Mouse (Mus musculus) urinary bladder, postnatal 10 days (tissue): ENCODE data around the gene Nans.

Experiments
- DNase-seq: peaks from one replicate; pipeline ENCODE4 v3.0.0; 2022; ENCODE audit warnings: low spot score

The Nans gene

DNA sequence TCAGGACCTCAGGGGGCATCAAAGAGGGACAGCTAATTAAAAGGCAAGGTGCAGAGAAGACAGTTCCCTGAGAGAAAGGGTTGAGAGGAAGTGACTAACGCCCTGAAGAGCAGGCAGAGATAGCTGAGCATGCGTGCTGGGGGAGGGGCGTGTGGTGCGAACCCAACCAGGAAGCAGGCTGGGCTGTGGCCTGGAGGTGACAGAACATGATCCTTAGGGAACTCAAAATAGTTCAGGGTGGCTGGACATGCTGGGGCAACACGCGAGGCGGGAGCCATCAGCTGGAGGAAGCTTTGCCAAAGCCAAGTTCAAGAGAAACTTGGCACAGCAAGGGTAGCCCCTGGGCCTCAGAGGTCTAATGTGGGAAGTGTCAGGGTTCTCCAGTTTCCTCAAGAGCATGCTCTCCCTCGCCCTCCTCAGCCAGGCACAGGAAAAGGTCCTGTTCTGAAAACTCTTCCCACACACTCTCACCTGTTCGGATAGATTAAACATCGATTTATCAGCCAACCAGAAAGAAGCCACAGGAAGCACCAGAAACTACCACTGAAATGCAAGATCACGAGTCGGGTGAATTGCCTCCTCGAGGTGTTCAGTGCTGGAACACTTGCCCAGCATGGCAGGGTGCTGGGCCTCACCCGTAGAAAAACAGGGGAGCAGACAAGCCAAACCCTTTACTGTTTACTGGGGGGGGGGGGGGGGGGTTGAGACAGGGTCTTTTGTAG is 3.2 kb upstream of the Nans start:
- DNase-seq, result no peak

DNA sequence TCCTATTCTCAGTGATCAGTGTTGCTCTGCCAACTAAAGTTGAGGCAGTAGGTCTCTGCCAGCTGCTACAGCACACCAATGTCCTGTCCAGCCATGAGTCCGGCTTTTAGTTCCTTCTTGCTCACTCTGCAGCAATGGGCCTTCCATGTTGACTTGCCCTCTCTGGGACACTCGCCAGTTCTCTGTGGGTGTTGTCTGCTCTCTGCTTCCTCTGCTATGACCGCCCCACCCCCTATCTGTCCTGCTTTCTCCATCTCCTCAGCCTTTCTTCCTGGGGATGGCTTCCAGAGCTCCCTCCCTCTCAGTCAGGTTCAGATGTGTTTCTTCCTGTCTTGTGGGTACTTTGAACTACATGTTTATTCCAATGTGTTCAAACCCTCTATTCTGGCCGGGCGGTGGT is 1.7 kb upstream of the Nans start:
- DNase-seq, result no peak

DNA sequence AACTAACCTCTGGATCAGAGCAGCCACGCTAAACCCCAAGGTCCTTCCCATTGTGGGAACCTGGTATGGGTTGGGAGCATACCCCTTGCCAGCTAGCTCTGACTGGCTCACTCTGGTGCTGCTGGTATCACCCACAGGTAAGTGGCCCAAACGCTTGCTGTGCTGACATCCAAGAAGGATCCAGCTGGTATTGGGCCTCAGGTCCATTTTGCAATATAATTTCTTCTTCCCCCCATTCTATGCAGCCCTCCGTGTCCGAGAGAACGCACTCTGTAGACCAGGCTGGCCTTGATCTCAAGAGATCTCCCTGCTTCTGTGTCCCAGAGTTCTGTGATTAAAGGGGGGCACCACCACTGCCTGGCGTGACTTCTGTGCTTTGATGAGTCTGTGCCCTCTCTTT is 4.0 kb downstream of the Nans start:
- no peak for DNase-seq

DNA sequence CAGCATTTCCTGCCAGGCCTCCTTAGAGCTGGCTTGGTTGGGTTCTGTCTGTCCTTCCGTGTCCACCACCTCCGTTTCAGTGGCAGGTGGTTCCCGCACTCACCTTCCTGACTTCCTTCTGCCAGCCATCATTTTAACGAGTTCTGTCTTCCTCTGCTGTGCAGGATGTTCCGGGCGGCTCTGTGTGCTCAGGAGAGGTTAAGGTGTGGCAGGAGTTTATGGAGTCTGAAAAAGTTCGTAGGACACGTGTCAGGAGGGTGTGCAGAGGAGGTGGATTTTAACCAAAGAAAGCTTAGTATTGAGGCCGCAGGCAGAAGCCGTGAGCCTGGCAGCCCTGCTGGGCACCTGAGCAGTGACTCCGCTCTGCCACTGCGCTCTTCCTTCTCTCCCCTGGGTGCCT is 6.5 kb downstream of the Nans start:
- no peak for DNase-seq

DNA sequence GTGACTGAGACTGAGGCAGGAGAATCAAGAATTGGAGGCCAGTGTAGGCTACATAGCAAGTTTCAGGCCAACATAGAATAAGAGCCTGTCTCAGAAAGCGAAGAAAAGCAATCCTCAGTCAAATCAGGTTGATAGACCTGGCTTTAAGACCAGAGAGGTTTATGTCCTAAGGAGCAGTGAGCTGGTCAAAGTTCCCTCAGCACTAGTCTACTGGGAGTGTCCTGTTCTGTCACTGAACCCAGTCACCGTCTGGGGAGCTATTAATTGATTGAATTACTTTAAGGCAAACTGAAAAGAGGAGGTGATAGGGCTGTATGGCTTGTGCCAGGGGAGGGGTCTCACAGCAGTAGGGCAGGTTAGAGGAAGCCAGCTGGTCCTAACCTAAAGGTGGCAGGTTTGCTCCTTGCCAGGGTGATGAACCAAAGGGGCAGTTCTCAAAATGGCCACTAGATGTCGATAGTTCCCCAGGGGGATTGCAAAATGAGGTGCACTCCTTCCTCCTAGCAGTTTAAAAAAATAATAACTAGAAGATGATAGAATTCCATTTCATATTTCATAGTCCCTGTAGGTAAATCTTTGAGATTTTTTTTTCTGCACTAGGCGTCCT is 8.3 kb downstream of the Nans start:
- DNase-seq, result no peak

DNA sequence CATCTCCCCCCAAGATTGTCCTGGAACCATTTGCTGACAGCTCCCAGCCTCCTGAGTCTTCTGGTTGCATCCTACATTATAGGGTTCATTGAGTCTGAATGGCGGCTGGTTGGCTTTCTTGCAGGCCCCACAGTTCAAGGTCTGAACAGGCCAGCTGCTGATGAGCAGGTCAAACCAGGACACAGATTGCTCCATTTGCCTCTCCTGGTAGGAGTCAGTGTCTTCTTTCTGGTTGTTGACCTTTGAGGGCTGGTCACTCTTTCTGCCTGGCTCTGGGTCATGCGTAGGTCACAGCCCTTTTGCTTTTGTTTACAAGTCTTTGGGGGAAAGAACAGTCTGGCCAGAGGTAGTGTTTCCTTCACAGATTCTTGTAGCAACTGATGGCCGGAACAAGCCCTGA is 9.5 kb downstream of the Nans start:
- DNase-seq, result no peak

DNA sequence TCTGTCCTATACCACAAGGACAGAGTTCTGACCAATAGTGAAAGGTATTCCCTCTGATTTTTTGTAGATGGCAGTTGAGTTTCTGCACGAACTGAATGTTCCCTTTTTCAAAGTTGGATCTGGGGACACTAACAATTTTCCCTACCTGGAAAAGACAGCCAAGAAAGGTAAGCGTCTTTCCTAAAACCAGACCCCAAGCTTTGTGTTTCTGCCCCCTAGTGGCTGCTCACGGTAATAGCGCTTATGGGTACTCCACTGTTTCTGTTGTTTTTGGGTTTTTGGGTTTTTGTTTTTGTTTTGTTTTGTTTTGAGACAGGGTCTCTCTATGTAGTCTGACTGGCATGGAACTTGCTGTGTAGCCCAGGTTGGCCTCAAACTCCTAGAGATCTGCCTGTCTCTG is 9.9 kb downstream of the Nans start:
- DNase-seq, result no peak

DNA sequence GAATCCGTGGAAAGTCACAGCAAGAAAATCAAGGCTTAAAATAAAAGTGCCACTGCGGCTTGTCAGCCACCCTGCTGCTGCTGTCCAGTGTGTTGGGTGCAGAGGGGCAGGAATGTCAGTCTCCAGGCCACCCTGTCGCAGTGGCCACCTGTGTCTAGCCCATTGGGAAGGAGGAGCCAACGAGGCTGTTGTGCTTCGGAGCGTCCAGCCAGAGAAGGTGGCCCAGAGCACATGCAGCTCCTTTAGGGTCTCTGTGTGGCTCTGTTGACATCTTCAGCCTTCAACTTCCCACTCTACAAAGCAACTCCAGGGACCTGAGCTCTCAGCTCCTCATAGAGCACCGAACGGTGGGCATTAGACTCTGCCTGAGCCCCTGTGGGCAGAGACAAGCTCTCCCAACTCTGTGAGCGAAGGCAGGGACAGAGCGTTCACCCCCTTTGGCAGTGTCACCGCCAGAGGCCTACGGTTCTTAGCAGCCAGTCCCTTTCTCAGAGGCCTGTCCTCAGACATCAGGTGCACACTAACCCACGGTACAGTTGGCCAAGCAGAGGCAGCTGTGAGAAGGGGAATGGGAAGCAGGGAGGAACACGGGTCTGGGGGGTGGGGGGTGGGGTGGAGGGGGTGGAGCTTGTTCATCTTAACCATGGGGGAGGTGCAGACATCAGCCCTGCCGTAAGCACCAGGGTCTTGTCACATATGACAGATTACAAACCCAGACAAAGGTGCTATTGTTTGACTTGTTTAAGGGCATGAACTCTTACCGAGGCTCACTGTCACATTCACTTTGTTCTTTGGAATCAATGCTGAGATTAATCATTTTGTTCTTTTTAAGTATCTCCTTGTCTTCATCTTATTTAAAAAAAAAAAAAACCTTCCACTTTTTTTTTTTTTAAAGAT is 13.8 kb downstream of the Nans start:
- no peak for DNase-seq

DNA sequence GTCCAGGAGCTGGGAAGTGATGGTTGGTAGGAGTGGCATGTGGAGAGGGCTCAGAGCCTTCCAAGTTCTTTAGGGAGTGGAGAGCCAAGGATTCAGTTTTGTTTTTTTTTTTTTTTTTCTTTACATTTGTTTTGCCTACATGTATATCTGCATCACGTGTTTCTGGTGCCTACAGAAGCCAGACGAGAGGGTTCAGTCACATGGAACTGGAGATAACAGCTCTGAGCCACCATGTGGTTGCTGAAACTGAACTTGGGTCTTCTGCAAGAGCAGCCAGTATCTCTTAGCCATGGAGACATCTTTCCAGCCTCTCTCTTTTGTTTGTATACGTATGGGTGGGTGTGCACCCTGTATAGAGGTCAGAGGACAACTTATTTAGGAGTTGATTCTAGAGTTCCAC is 14.8 kb downstream of the Nans start:
- no peak for DNase-seq

DNA sequence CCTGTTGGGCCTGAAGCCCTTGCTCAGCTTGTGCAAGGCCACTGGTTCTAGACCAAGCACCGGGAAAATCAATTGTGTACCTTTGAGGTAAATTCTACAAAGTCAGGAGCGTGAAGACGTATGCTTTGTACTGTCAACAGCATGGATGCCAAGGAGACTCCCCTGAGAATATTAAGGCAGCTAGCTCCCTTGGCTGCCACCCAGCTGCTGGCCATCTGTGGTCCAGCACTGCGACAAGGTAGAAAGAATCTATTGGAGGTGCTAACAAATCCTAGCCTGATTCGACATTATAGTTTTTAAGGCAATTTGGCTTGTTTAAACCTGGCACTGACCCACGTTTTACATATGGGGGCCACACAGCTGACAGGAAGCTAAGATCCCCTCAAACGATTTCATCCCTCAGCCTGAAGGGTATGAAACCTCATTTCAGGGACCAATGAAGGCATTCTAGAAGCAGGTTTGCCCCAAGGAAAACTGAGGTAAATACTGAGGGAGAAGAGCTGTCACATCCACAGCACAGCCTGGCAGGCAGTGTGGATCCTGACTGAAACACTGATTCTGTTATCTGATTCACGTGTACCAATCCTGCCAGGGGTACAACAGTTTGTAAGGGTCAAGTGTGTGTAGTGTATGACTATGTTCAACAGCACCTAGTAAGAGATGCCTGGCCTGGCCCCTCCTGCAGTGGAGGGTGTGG is 16.5 kb downstream of the Nans start:
- DNase-seq, result no peak

DNA sequence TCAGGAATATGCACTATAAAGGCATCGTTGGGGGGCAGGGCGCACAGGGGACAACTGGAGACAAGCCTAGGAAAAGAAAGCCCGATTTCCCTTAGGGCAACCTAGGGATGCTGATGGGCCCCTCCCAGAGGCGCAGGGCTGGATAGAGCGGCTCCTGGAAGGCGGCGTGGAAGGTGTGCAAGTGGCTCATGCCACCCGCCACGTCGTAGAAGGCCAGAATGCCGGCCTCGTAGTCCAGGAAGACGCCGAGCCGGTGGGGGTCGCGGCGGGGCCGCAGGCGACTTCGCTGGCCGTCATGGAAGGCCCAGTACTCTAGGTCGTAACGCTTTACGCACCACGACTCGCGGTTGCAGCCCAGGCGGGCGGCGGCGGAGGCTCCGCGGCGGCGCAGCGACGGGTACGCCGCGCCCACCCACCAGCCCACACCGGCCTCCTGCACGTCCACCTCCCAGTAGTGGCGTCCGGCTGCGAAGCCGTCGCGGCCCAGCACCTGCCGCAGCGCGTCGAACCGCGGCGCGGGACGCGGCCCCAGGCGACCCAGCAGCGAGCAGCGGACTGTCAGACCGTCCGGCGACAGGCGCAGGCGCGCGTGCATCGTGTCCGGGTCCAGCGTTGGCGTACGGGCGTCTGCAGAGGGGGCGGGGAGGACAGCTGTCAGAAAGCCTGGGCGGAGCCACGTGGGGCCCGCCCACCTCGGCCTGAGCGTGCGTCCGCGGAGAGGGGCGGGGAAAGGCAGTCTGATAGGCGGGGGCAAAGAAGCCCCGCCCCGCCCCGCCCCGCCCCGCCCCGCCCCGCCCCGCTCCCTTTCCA is 18.0 kb downstream of the Nans start:
- peak; percentile 83 for DNase-seq

DNA sequence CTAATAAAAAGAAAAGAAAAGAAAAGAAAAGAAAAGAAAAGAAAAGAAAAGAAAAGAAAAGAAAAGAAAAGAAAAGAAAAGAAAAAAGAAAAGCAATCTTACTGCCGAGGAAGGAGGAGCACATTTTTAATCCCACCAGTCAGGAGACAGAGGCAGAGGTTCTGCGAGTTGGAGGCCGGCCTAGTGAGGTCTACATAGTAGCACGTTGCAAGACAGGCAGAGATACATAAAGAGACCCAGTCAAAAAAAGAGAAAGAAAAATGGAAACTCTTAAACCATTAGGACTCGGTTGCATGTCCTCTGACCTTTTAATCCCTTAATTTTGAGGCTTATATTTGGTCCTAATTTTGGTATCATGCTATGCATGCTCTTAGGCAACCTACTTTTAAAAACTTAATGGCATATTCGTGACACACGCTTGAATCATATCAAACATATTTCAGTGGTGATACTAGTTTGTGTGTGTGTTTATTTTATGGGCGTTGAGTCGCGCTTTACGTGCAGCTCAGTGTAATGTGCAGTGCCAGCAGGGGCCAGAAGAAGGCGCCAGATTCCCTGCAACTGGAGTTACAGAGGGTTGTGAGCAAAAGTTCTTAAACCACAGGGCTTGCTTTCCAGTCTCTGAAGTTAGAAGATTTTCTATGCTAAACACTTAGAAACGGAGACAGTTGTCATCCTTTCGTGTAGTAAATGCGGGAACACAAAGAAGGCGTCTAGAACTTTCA is 18.9 kb downstream of the Nans start:
- peak; percentile 52 for DNase-seq

DNA sequence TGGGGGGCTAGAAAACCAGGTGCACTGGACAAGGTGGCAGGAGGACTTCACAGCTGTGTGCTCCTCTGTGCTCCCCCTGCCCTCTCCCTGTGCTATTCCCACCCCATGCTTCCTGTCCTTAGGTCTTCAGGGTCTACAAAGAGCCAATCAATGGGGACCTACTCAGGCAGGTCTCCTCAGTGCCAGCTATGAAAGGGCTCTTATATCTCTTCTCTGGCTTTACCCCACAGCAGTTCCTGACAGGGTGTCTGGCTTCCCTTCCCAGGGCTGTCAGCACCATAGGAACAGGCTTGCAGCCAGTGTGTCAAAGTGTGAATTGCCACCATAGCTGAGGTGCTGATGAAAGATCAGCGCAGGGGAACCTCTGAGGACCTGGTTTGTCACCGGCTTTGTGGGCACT is 31.4 kb downstream of the Nans start:
- DNase-seq, result no peak

DNA sequence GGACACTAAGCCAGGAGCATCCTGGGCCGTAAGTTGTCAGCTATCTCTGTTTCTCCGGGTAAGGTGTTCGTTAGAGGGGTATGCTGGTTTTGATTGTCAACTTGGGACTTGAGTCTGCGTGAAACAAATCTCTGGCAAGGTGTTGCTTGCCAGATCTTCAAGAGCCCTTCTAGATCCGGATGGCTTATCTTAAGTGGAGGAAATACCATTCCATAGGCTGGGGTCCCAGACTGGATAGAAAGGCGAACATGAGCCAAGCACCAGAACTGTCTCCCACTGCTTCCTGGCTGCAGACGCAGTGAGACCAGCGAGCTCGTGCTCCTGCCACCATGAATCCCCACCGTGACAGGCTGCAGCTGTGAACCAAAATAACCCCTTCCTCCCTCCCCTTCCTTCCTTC is 32.4 kb downstream of the Nans start:
- DNase-seq, result no peak

DNA sequence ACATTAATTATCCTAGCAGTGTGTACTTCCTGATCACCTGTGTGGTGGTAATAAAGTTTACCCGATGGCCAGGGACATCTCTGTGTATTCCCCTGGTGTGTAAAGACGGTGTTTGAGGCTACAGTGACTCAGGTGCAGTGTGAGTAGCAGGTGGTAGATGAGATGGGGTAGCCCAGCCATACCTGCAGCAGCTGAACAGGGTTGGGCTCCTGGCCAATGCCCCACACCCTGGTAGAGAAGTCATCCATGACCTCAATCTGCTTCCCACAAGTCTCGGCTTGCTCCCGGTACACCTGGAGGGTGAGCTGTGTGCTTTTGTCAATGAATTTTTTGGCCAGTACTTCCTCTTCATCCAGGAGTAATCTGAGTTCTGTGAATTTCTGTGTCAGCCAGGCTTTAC is 34.3 kb downstream of the Nans start:
- DNase-seq, result no peak

DNA sequence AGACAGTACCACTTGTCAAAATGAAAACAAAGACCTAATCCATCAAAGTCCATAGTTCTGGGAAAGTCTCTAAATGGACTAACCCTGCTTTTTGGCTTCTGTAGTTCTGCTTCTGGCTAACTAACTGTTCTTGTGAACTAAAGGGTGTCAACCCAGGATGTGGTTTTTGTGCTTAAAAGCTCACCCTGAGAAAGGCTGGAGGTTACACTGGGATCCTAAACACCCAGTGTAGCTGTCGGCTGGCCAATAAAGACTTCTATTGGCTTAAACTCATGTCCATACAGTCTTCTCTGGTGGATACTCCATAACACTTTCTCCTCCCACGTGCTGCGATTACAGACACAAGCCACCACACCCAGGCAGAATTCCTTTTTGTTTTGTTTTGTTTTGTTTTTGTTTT is 37.2 kb downstream of the Nans start:
- DNase-seq, result no peak

DNA sequence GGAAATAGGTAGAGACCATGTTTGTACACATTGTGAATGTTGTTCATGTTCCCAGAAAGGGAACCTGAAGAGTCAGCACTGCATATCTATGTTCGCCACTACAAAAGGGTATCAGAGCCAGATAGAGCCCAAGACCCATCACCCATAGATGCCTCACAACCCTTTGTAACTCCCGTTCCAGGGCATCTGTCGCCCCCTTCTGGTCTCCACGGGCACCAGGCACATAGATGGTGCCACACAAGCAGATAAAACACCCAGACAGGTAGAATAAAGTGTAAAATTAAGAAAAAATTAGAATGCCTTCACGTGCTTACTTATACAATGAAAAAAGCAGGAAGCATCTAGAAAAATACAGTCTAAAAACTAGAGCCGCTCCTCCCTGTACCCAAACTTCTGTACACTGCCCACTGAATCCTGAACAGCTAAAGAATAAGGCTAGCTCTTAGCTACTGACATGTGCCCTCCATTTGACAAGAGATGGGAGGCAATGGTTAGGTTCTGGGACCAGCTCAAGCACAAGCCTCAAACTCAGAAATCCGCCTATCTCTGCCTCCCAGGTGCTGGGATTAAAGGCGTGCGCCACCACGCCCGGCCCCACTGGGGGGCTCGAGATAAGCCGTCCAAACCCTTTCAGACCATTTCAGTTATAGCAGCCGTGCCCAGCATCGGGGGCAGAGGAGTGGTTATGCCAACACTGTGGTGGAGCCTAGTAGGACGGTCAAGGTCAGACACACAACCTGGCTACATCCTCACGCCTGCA is 37.9 kb downstream of the Nans start:
- no peak for DNase-seq

DNA sequence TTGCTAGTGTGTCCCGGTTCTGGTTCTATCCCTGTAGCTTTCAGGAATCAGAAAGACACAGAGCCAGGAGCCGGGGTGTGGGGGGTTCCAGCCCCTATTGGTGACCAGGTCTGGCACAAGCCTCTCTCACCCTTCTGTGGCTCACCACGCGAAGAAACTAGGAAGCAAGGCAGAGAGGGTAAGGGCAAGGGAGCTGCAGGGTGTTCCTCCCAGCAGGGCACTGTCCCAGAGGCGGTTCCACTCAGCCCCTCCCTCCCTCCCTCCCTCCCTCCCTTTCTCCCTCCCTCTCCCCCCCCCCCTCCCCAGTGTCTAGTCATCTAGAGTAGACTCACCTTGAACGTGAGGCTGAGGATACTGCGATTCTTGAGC is 38.5 kb downstream of the Nans start:
- DNase-seq, result no peak

DNA sequence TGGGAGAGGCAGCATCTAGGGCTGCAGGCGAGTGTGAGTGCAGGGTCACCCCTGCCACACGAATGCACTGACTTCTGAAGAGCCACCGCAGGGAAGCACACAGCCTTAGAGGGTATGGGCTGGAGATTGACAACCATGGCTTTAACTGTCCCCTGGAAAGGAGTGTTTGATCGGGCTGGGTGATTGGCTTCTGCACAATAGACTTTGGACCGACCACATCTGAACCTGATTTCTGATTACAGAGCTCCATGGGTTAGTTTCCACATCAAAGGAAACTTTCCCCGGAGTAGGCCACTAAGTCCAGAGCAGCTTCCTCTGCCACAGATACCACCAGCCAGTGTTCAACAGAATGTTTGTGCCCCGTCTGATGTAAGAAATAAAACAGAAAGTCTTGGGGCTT is 40.7 kb downstream of the Nans start:
- no peak for DNase-seq

DNA sequence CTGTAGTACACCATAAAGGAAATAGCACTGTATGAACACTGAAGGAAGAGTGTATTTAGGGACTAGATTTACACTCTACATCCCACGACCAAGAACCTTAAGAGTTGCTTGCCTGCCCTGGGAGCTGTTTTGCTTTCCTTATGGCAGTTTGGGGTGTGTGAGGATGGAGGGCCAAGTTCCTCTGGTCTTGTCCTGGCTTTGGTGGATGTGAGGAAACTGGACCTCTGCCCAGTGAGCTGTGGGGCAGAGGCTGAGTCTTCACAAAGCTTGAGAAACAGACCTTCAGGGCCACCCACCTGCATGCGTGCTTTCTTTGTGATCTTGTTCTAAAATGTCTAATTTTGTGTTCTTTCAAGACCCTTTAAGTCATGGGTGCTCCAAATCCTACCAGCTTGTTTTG is 43.5 kb downstream of the Nans start:
- no peak for DNase-seq
